ENCODE assay signal across 10 mouse cellular contexts in genomic region chrX:139779401-139779800, GRCm38 (mm10). TPM values are rescaled to one million over a fixed set of nuclear protein-coding genes. Genes with fewer than 3 reads are reported as not detected.
"Had no signal": no experiment of that assay in that cellular context is flagged by ENCODE, and none has a peak within 500 bp of the region (broad histone marks: within the 10 kb centered on the region; RNA-seq: fewer than 3 reads in every experiment).

No protein-coding gene starts in this region.

- DNase-seq: kidney, adult 11 months; kidney, postnatal 14 days; right cerebral cortex, postnatal 14 days; thymus, adult 2 months; thymus, postnatal 36 days had no signal

RNA-seq across cellular contexts. Expression of gene Ripply1, which starts 2.8 kb away (rescaled TPM):
- total RNA-seq: layer of hippocampus, adult 8-10 months; layer of hippocampus, postnatal 14 days; left cerebral cortex, adult 18-20 months; left cerebral cortex, postnatal 10 days; megakaryocyte-erythroid progenitor cell, adult 5-6 weeks had no signal

RNA-seq across cellular contexts. Expression of gene Cldn2, which starts 21.2 kb away (rescaled TPM):
- total RNA-seq: megakaryocyte-erythroid progenitor cell, adult 5-6 weeks had no signal
